Mouse (Mus musculus) C2C12 (cell line): ENCODE data around the gene Htr3b.

Experiments used
- CTCF ChIP-seq: IDR thresholded peaks from one replicate; pipeline ENCODE4 v1.5.1; 2011; ENCODE audit not compliant: control insufficient read depth, insufficient read depth, insufficient read length
- FOSL1 ChIP-seq: IDR thresholded peaks from one replicate; pipeline ENCODE4 v1.8.0; 2011; ENCODE audit warnings: mild to moderate bottlenecking, low read length; ENCODE audit not compliant: poor library complexity, insufficient read depth, severe bottlenecking
- MAX ChIP-seq: IDR thresholded peaks from one replicate; pipeline ENCODE4 v1.6.1; 2011; ENCODE audit warnings: mild to moderate bottlenecking, control low read depth

- TF ChIP-seq CTCF (no peak), MAX (no peak), FOSL1 (no peak)
These were observed 30.9 kb upstream of the Htr3b start for GRCm38 (mm10) chr9:48995735-48996134.
